Mouse (Mus musculus): ENCODE results near the gene Eif3k.

DNA sequence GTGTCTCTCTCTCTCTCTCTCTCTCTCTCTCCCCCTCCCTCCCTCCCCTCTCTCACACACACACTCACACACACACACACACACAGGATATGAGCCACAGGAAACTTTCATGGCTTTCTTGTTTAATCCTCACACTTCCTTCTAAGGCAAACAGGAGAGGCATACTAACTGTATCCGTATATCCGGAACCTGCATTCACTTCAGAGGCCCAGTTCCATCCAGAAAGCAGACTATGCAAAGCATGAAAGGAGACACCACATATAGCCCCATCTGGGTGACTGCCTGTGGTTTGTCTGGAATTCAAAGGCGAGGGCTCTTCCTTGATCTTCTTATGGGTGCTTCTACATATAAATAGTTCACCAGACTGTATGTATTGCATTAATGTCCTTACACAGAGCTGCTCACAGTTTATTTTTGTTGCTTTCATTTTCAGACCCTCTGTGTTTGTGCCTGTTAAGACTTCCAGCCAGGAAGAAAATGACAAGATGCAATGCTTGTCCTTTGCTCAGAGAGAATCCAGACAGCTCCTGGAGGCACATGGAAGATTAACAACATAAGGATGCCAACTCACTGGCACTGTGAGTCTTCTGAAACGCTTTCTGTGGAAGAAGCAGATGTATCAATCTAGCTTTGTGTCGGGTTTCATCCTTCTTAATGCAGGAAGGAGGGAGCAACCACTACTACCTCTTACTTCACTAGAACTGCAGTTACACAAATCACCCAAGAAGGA lies 38.0 kb downstream of the Eif3k start:
- TF ChIP-seq EP300 (IDR thresholded peaks at IDR 0.05; ENCODE audit: insufficient read depth, low read depth, low read length), result no peak
- no peak for TF ChIP-seq CTCF (IDR thresholded peaks at IDR 0.05)
- TF ChIP-seq POLR2A (IDR thresholded peaks at IDR 0.05; ENCODE audit: insufficient read depth, low read depth, low read length), result no peak

Measured in heart, adult 2 months (tissue).